Mouse (Mus musculus) G1E-ER4 (cell line): ENCODE data around the gene Tmem121. TPM values are rescaled to one million over a fixed set of nuclear protein-coding genes. Genes with fewer than 3 reads are reported as not detected.

Experiments
- GATA1 ChIP-seq: IDR thresholded peaks from one replicate; pipeline ENCODE4 v1.8.0; 2012; ENCODE audit warnings: low read length, inconsistent platforms
- polyA plus RNA-seq: library from polyadenylated mRNA; stranded (reverse); fragments of >175 nt; gene quantifications from 2 replicates; pipeline ENCODE4 v1.2.3, GENCODE M21; 2012

Gene Tmem121
- polyA plus RNA-seq, 1 experiment, result not detected

DNA sequence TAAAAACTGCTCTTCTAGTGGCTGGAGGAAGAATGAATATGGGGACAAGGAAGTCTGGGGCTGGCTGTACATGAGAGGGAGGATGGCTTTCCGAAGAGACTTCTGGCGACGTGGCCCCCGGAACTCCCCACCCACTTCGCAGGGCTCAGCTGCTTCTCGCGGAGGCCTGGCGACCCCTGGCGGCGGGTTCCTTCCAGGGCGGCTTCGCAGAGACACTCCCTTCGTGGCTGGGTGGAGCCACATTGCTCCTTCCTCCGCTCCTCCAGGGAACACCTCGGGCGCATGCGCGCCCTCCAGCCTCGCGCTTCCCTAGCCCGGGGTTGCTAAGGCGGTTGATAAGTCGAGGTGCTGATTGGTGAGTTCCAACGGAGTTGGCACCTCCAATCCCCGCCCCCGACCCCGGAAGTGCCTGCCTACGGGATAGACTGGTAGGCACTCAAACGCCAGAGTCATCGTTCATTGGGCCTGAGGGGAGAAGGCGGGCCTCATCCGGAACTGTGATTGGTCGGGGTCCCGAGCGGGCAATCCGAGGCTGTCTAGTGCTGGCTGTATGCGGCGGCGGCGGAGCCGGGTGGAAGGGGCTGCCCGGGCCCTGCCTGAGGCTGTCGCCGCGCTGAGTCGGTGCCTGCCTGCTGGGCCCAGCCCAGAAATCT is 29.7 kb upstream of the Tmem121 start, which contains the start of gene Tedc1:
Gene Tedc1, plus strand, starts transcription at position 535 of the 653 bp plus-strand sequence.
- TF ChIP-seq GATA1, result no peak

DNA sequence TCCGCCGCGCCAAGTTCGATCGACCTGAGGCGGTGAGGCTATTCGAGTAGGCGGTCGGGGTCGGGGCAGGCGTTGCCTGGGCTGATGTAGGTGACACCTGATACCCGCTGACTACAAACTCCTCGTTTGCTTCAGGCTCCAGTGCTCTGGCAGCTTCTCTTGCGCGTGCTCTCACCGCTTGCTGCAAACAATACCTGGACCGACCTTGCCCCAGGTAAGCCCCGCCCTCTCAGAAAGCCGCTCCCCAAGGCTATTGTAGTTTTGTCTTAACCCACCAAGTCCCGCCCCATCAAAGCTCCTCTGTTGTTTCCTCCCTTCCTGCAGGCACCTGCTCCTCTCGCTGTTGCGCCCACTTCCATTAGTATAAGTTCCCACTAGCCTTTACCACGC is 29.2 kb upstream of the Tmem121 start:
- TF ChIP-seq GATA1, result no peak

DNA sequence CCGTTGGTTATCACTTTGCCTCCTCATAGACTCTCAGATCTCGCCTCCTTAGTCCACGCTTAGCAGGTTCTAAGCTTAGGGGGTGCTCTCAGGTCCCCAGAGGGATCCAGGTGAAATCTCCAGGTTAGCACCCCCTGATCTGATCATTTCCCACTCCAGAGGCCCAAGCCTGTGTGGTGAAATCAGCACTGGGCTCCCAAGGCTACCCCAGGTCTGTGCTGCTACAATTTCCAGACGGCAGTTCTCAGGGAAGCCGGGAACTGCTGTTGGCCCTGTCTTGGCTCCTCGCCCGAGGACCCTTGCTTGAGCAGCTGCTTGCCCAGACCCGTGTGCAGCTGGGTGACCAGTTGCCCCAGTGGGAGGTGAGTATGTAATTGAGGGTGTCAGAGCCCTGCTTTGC is 28.7 kb upstream of the Tmem121 start:
- TF ChIP-seq GATA1, result no peak

DNA sequence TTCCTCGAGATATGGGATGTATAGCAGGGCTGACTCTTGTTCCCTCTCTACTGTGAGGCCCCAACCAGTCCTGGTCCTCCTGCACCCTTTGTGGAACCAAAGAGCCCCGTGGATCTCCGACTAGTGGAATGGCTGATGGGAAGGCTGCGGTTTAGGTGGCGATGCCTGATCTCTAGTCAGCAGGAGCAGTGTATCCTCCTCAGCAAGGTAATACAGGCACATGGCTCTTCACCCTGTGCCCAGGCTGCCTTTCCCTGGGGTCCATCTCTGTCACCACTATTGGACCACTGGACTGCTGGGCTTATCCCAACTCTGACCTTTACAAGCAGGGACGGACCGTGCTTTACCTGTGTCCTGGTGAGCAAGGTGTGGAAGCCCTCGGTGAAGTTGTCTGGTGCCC is 28.2 kb upstream of the Tmem121 start:
- no peak for TF ChIP-seq GATA1

DNA sequence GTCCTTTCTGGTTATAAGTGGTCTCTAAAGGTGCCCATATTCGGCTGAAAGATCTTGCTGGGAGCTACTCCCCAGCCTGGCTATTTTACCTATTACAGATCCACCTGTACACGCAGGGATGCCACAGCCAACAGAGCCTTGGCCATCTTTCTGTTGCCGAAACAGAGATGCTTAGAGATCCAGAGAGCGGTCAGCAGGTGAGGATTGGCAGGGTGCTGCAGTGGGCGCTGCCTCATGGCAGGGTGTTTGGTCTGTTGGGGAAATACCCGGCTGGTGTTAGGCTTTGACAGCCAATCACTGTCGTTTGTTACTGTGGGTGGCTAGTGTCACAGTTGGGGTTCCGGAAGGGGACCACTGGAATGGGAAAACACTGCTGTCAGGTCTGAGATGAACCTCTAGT is 27.8 kb upstream of the Tmem121 start:
- no peak for TF ChIP-seq GATA1

DNA sequence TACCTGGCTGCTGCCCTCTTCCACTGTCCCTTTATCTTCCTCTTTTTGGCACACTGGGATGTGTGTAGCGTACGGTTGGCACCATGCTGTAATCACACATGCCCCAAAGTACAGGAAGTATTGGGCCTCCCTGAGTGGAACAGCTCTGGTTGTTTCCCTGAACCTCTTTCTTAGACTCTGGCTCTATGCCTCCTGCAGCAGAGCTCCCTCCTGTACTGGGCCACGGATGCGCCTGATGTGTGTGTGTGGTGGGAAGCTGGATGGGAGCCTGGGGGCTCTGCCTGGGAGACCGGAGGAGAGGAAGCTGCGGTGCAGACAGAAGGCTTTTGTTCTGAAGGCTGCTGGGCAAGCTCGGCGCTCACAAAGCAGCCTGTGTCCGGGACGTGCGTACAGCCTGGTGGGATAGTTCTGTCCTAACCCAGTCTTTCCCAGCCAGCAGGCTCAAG is 22.1 kb upstream of the Tmem121 start:
- no peak for TF ChIP-seq GATA1

GRCm38 (mm10) chr12:113168031-113168536 is 17.6 kb upstream of the Tmem121 start:
- TF ChIP-seq GATA1, result no peak

GRCm38 (mm10) chr12:113176960-113177725 is 8.6 kb upstream of the Tmem121 start:
- TF ChIP-seq GATA1, result no peak

GRCm38 (mm10) chr12:113181020-113181419 is 4.7 kb upstream of the Tmem121 start:
- no peak for TF ChIP-seq GATA1

DNA sequence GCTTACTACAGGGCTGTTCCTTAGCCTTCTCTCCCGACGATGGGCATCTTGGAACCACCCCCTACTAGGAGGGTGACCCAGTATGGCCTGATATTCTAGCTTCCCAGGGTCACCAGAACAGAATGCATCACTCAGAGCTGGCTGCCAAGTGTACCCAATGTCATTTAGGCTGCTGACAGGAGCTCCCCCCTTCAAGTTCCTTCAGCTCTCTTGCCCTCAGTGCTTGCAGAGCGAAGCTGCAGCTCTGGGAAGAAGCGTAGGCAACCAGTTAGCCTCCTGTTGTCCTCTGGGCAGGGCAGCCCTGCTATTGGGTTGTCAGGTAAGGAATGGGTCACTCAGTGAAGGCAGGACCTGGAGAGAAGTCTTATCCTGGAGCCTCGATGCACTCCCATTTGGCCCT is 785 bp upstream of the Tmem121 start:
- no peak for TF ChIP-seq GATA1

DNA sequence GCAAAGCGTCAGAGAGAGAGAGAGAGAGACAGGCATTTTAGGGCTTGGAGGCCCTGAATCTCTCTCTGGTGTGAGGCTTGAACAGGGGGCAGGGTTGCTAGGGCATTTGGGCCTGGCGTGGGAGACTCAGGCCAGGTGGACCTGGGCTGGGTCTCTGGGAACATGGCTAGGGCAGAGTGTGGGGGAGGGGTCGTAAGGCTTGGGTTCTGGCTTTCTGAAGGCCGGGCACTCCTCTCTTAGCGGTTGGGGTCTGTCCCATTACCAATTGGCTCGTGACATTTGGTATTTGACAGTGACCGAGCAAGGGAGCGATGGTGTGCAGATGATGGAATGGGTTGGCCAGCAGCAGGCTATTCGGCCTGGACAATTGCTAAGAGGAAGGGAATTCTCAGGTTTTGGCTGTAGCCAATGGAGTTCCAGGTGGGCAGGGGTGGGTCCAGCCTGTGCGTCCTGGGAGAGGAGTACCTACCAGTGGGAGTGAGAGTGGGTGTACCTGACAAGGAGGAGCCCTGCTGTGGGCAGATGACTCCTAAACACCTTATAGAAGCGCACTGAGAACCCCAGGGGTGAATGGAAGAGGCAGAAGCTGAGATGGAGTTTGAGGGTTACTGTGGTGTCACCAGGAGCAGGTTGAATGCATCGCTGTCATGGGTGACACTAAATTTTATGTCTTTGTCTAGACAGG is 738 bp downstream of the Tmem121 start:
- TF ChIP-seq GATA1, result no peak

DNA sequence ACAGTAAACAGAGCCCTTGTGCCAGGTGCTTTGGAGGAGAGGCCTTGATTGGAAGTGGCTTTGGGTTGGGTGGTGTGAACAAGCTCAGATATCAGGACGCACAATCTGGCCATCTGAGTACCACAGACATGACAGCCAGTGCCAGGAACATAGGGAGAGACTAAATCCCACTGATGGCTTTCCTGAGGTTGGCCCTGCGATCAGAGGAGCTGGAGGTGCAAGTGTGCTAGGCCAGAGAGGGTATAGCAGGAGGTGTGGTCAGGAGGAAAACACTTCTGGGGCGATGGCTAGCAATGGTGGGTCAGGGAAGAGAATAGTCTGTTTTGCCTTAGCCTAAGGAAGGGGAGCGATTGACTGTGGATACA is 1.3 kb downstream of the Tmem121 start:
- no peak for TF ChIP-seq GATA1

GRCm38 (mm10) chr12:113187584-113188295 is 2.0 kb downstream of the Tmem121 start:
- TF ChIP-seq GATA1, result no peak

DNA sequence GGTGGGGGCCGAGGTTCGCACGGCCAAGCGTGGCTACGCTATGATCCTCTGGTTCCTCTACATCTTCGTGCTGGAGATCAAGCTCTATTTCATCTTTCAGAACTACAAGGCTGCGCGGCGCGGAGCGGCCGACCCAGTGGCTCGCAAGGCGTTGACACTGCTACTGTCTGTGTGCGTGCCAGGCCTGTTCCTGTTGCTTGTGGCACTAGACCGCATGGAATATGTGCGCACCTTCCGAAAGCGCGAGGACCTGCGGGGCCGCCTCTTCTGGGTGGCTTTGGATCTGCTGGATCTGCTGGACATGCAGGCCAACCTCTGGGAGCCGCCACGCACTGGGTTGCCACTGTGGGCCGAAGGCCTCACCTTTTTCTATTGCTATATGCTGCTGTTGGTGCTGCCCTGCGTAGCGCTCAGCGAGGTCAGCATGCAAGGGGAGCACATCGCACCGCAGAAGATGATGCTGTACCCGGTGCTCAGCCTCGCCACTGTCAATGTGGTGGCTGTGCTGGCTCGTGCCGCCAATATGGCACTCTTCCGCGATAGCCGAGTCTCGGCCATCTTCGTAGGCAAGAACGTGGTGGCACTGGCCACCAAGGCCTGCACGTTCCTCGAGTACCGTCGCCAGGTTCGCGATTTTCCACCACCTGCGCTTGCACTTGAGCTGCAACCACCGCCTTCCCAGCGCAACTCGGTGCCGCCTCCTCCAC is 2.8 kb downstream of the Tmem121 start:
- TF ChIP-seq GATA1, result no peak

GRCm38 (mm10) chr12:113193423-113193822 is 7.7 kb downstream of the Tmem121 start:
- TF ChIP-seq GATA1, result no peak
